Mouse (Mus musculus): ENCODE results near the gene Zfp422.
"Not testable (repeated sequence)": the region's sequence is repeated elsewhere in the genome, so short reads cannot be mapped to it uniquely, and the experiment has no call there.

Zfp422 gene

GRCm38 (mm10) chr6:116647763-116648162 lies 19.0 kb upstream of the Zfp422 start:
- DNase-seq: no peak

- DNase-seq: no peak
Measured at GRCm38 (mm10) chr6:116644335-116644734, 15.5 kb upstream of the Zfp422 start.

- DNase-seq: no peak
Measured at GRCm38 (mm10) chr6:116643881-116644280, 15.1 kb upstream of the Zfp422 start.

- no peak for DNase-seq
Measured at GRCm38 (mm10) chr6:116642942-116643341, 14.1 kb upstream of the Zfp422 start.

GRCm38 (mm10) chr6:116639663-116640062 lies 10.9 kb upstream of the Zfp422 start:
- DNase-seq: no peak

GRCm38 (mm10) chr6:116638871-116639270 lies 10.1 kb upstream of the Zfp422 start:
- DNase-seq: no peak

GRCm38 (mm10) chr6:116637496-116637895 lies 8.7 kb upstream of the Zfp422 start:
- DNase-seq: no peak

GRCm38 (mm10) chr6:116636581-116637235 lies 7.9 kb upstream of the Zfp422 start:
- no peak for DNase-seq

- no peak for DNase-seq
Measured at GRCm38 (mm10) chr6:116635251-116636180, 6.7 kb upstream of the Zfp422 start.

GRCm38 (mm10) chr6:116633741-116634695 lies 5.2 kb upstream of the Zfp422 start:
- no peak for DNase-seq

GRCm38 (mm10) chr6:116632129-116632528 lies 3.3 kb upstream of the Zfp422 start:
- peak; percentile 80 for DNase-seq

GRCm38 (mm10) chr6:116629766-116630165 lies 967 bp upstream of the Zfp422 start:
- no peak for DNase-seq

- DNase-seq: no peak
Measured at GRCm38 (mm10) chr6:116628095-116628494, 704 bp downstream of the Zfp422 start.

GRCm38 (mm10) chr6:116626417-116626816 lies 2.4 kb downstream of the Zfp422 start:
- not testable (repeated sequence) for DNase-seq

GRCm38 (mm10) chr6:116621318-116622023 lies 7.3 kb downstream of the Zfp422 start:
- DNase-seq: no peak

GRCm38 (mm10) chr6:116618073-116618472 lies 10.7 kb downstream of the Zfp422 start:
- DNase-seq: no peak

GRCm38 (mm10) chr6:116615719-116616118 lies 13.1 kb downstream of the Zfp422 start:
- no peak for DNase-seq

- DNase-seq: no peak
Measured at GRCm38 (mm10) chr6:116607230-116607629, 21.6 kb downstream of the Zfp422 start.

GRCm38 (mm10) chr6:116600969-116601368 lies 27.8 kb downstream of the Zfp422 start:
- DNase-seq: not testable (repeated sequence)

- no peak for DNase-seq
Measured at GRCm38 (mm10) chr6:116584095-116584494, 44.7 kb downstream of the Zfp422 start, which contains the start of gene Olfr215. Gene Olfr215 (minus strand): TSS chr6:116584195.

Data from thymus, postnatal 14 days (tissue).